Mouse (Mus musculus): ENCODE data around the gene Cntrl. TPM values are rescaled to one million over a fixed set of nuclear protein-coding genes. Genes with fewer than 3 reads are reported as not detected.

The Cntrl gene
- polyA plus RNA-seq, 1 experiment from 2014 or later: 16.3 TPM

GRCm38 (mm10) chr2:35072547-35072946 lies 36.7 kb upstream of the Cntrl start:
- 42% methylated on average over 2 of the region's 2 CpGs for WGBS
- Histone ChIP-seq H3K4me3 (replicated peaks; ENCODE audit: low read length) (no peak overlapping the region), H3K9me3 (ENCODE audit: control insufficient read depth, low read length) (no peaks in the 10 kb centered on the region), H3K4me2 (ENCODE audit: low read length) (no peak overlapping the region), H3K27me3 (replicated peaks; ENCODE audit: control insufficient read depth, insufficient read depth, low read length) (no peaks in the 10 kb centered on the region), H3K4me1 (replicated peaks; ENCODE audit: control insufficient read depth, insufficient read depth, low read length) (peaks cover 3% of the 10 kb centered on the region), H3K27ac (ENCODE audit: low read length) (no peak overlapping the region), H3K36me3 (ENCODE audit: control insufficient read depth, insufficient read depth) (no peaks in the 10 kb centered on the region), H3K9ac (replicated peaks; ENCODE audit: low read depth, low read length) (no peak overlapping the region)
- no peak for ATAC-seq

DNA sequence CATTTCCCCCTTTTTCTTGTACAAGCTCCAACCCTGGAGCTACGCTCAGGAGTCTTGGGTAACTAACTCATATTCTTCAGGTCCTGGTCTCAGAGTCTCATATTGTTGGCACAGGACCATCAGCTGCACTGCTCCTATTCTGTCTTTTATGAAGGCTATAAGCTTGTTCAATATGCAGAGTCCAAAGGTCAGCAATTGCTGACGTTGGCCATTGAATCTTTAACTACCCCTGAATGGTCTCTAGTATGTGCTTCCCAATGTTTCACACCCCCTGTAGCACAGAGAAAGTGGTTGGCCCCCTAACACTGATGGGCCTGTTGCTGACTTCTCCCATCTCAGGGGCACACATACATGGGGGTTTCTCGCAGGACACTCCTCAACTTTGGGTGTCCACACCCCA lies 35.0 kb upstream of the Cntrl start:
- no peaks in the 10 kb centered on the region for H3K27me3 ChIP-seq (replicated peaks; ENCODE audit: control insufficient read depth, insufficient read depth, low read length)
- no peak overlapping the region for H3K27ac ChIP-seq (ENCODE audit: low read length)
- H3K4me1 ChIP-seq (replicated peaks; ENCODE audit: control insufficient read depth, insufficient read depth, low read length): peaks cover 3% of the 10 kb centered on the region
- WGBS: 90% methylated on average over 3 of the region's 3 CpGs
- H3K9ac ChIP-seq (replicated peaks; ENCODE audit: low read depth, low read length): no peak overlapping the region
- no peak overlapping the region for H3K4me2 ChIP-seq (ENCODE audit: low read length)
- no peak for ATAC-seq
- no peak overlapping the region for H3K4me3 ChIP-seq (replicated peaks; ENCODE audit: low read length)
- no peaks in the 10 kb centered on the region for H3K9me3 ChIP-seq (ENCODE audit: control insufficient read depth, low read length)
- no peaks in the 10 kb centered on the region for H3K36me3 ChIP-seq (ENCODE audit: control insufficient read depth, insufficient read depth)

DNA sequence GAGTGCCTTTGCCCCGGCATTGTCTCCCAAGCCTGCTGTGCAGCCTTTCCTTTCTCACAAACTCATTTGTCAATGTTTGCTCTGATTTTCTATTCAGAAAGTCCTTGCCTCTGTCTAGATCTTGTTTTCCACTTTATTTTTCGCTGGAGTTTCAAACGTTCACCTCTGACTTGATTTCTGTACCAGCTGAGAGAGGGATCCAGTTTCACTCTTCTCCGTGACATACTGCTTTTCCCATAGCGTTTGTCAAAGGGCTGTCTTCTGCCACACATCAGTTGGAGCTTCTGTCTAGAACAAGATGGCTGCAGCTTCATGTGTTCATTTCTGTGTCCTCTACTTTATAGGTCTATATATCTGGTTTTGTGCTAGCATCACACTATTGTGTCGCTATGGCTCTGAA lies 30.1 kb upstream of the Cntrl start:
- H3K9ac ChIP-seq (replicated peaks; ENCODE audit: low read depth, low read length): no peak overlapping the region
- no peak overlapping the region for H3K4me3 ChIP-seq (replicated peaks; ENCODE audit: low read length)
- no peak for ATAC-seq
- H3K27me3 ChIP-seq (replicated peaks; ENCODE audit: control insufficient read depth, insufficient read depth, low read length): no peaks in the 10 kb centered on the region
- no peaks in the 10 kb centered on the region for H3K36me3 ChIP-seq (ENCODE audit: control insufficient read depth, insufficient read depth)
- 68% methylated on average over 6 of the region's 6 CpGs for WGBS
- no peak overlapping the region for H3K27ac ChIP-seq (ENCODE audit: low read length)
- H3K9me3 ChIP-seq (ENCODE audit: control insufficient read depth, low read length): no peaks in the 10 kb centered on the region
- no peak overlapping the region for H3K4me2 ChIP-seq (ENCODE audit: low read length)
- no peaks in the 10 kb centered on the region for H3K4me1 ChIP-seq (replicated peaks; ENCODE audit: control insufficient read depth, insufficient read depth, low read length)

DNA sequence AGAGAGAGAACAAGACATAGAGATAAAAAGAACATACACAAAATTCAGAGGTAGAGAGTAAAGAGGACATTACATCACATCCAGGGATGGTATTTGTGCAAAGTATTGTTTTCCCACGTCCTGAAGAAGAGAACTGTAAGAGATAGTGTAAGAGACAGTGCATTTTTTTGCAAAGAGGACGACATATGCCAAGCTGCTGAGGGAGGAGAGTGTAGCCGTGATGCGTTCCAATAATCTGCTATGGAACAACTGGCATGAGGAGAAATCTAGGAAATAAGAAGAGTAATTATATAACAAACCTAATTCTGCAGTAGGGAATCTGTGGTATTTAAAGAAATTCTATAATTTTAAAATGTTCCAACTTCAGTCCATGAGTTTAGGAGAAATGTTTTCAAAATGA lies 21.9 kb upstream of the Cntrl start:
- Histone ChIP-seq H3K27me3 (replicated peaks; ENCODE audit: control insufficient read depth, insufficient read depth, low read length) (no peaks in the 10 kb centered on the region), H3K9me3 (ENCODE audit: control insufficient read depth, low read length) (no peaks in the 10 kb centered on the region), H3K4me2 (ENCODE audit: low read length) (no peak overlapping the region), H3K9ac (replicated peaks; ENCODE audit: low read depth, low read length) (no peak overlapping the region), H3K36me3 (ENCODE audit: control insufficient read depth, insufficient read depth) (no peaks in the 10 kb centered on the region), H3K4me3 (replicated peaks; ENCODE audit: low read length) (no peak overlapping the region), H3K4me1 (replicated peaks; ENCODE audit: control insufficient read depth, insufficient read depth, low read length) (no peaks in the 10 kb centered on the region), H3K27ac (ENCODE audit: low read length) (no peak overlapping the region)
- no peak for ATAC-seq
- WGBS: 56% methylated on average over 4 of the region's 4 CpGs

GRCm38 (mm10) chr2:35100529-35100928 lies 8.8 kb upstream of the Cntrl start:
- no peak for ATAC-seq
- H3K27me3 ChIP-seq (replicated peaks; ENCODE audit: control insufficient read depth, insufficient read depth, low read length): no peaks in the 10 kb centered on the region
- 88% methylated on average over 6 of the region's 6 CpGs for WGBS
- no peak overlapping the region for H3K4me3 ChIP-seq (replicated peaks; ENCODE audit: low read length)
- H3K4me2 ChIP-seq (ENCODE audit: low read length): no peak overlapping the region
- no peak overlapping the region for H3K27ac ChIP-seq (ENCODE audit: low read length)
- H3K9ac ChIP-seq (replicated peaks; ENCODE audit: low read depth, low read length): no peak overlapping the region
- H3K9me3 ChIP-seq (ENCODE audit: control insufficient read depth, low read length): no peaks in the 10 kb centered on the region
- no peaks in the 10 kb centered on the region for H3K4me1 ChIP-seq (replicated peaks; ENCODE audit: control insufficient read depth, insufficient read depth, low read length)
- no peaks in the 10 kb centered on the region for H3K36me3 ChIP-seq (ENCODE audit: control insufficient read depth, insufficient read depth)

GRCm38 (mm10) chr2:35101443-35101842 lies 7.8 kb upstream of the Cntrl start, which contains the start of gene AI182371:
Gene AI182371 (minus strand): TSS chr2:35101543.
- ATAC-seq: no peak
- H3K9me3 ChIP-seq (ENCODE audit: control insufficient read depth, low read length): no peaks in the 10 kb centered on the region
- no peak within 1 kb of the TSS for H3K27ac ChIP-seq (ENCODE audit: low read length)
- 96% methylated on average over 3 of the region's 3 CpGs for WGBS
- no peak within 1 kb of the TSS for H3K9ac ChIP-seq (replicated peaks; ENCODE audit: low read depth, low read length)
- H3K4me2 ChIP-seq (ENCODE audit: low read length): no peak within 1 kb of the TSS
- H3K4me3 ChIP-seq (replicated peaks; ENCODE audit: low read length): no peak within 1 kb of the TSS
- no peaks in the 10 kb centered on the region for H3K4me1 ChIP-seq (replicated peaks; ENCODE audit: control insufficient read depth, insufficient read depth, low read length)
- H3K36me3 ChIP-seq (ENCODE audit: control insufficient read depth, insufficient read depth): no peaks in the 10 kb centered on the region
- no peaks in the 10 kb centered on the region for H3K27me3 ChIP-seq (replicated peaks; ENCODE audit: control insufficient read depth, insufficient read depth, low read length)

DNA sequence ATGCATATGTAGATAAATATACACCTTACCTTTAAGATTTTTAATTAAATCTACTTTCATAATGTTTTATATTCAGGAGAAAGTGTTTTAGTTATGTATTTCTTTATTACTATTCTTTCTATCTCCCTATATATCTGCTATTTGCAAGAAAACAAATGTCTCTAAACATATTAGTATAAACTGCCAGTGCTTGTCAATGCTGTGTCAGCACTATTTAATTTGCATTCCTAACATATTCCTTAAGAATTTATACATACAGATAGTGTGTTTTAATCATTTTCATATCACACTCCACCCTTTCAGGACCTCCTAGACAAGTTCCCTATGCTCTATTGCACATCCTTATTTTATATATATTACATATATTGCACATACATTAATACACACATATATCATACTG lies 6.5 kb upstream of the Cntrl start:
- Histone ChIP-seq H3K9ac (replicated peaks; ENCODE audit: low read depth, low read length) (no peak overlapping the region), H3K9me3 (ENCODE audit: control insufficient read depth, low read length) (no peaks in the 10 kb centered on the region), H3K27me3 (replicated peaks; ENCODE audit: control insufficient read depth, insufficient read depth, low read length) (no peaks in the 10 kb centered on the region), H3K4me3 (replicated peaks; ENCODE audit: low read length) (no peak overlapping the region), H3K4me2 (ENCODE audit: low read length) (no peak overlapping the region), H3K27ac (ENCODE audit: low read length) (no peak overlapping the region), H3K4me1 (replicated peaks; ENCODE audit: control insufficient read depth, insufficient read depth, low read length) (no peaks in the 10 kb centered on the region), H3K36me3 (ENCODE audit: control insufficient read depth, insufficient read depth) (no peaks in the 10 kb centered on the region)
- no peak for ATAC-seq

- 78% methylated on average over 5 of the region's 5 CpGs for WGBS
- H3K9me3 ChIP-seq (ENCODE audit: control insufficient read depth, low read length): no peaks in the 10 kb centered on the region
- no peak overlapping the region for H3K4me2 ChIP-seq (ENCODE audit: low read length)
- no peaks in the 10 kb centered on the region for H3K4me1 ChIP-seq (replicated peaks; ENCODE audit: control insufficient read depth, insufficient read depth, low read length)
- H3K4me3 ChIP-seq (replicated peaks; ENCODE audit: low read length): no peak overlapping the region
- no peak overlapping the region for H3K9ac ChIP-seq (replicated peaks; ENCODE audit: low read depth, low read length)
- H3K36me3 ChIP-seq (ENCODE audit: control insufficient read depth, insufficient read depth): no peaks in the 10 kb centered on the region
- no peak for ATAC-seq
- H3K27me3 ChIP-seq (replicated peaks; ENCODE audit: control insufficient read depth, insufficient read depth, low read length): no peaks in the 10 kb centered on the region
- no peak overlapping the region for H3K27ac ChIP-seq (ENCODE audit: low read length)
These were observed 5.7 kb upstream of the Cntrl start for GRCm38 (mm10) chr2:35103558-35103957.

- no peak overlapping the region for H3K27ac ChIP-seq (ENCODE audit: low read length)
- no peak overlapping the region for H3K9ac ChIP-seq (replicated peaks; ENCODE audit: low read depth, low read length)
- no peaks in the 10 kb centered on the region for H3K36me3 ChIP-seq (ENCODE audit: control insufficient read depth, insufficient read depth)
- H3K4me1 ChIP-seq (replicated peaks; ENCODE audit: control insufficient read depth, insufficient read depth, low read length): peaks cover 3% of the 10 kb centered on the region; the same call in 1 of the 2 replicates
- no peak overlapping the region for H3K4me3 ChIP-seq (replicated peaks; ENCODE audit: low read length)
- WGBS: 69% methylated on average over 3 of the region's 3 CpGs
- ATAC-seq: no peak
- no peaks in the 10 kb centered on the region for H3K27me3 ChIP-seq (replicated peaks; ENCODE audit: control insufficient read depth, insufficient read depth, low read length)
- H3K4me2 ChIP-seq (ENCODE audit: low read length): no peak overlapping the region
- no peaks in the 10 kb centered on the region for H3K9me3 ChIP-seq (ENCODE audit: control insufficient read depth, low read length)
These were observed 4.4 kb upstream of the Cntrl start for GRCm38 (mm10) chr2:35104843-35105242.

GRCm38 (mm10) chr2:35107984-35108635 lies 1.2 kb upstream of the Cntrl start:
- no peak for ATAC-seq
- WGBS: 46% methylated on average over 5 of the region's 5 CpGs
- no peaks in the 10 kb centered on the region for H3K9me3 ChIP-seq (ENCODE audit: control insufficient read depth, low read length)
- H3K4me3 ChIP-seq (replicated peaks; ENCODE audit: low read length): no peak overlapping the region
- H3K9ac ChIP-seq (replicated peaks; ENCODE audit: low read depth, low read length): no peak overlapping the region
- no peaks in the 10 kb centered on the region for H3K36me3 ChIP-seq (ENCODE audit: control insufficient read depth, insufficient read depth)
- no peaks in the 10 kb centered on the region for H3K27me3 ChIP-seq (replicated peaks; ENCODE audit: control insufficient read depth, insufficient read depth, low read length)
- no peak overlapping the region for H3K4me2 ChIP-seq (ENCODE audit: low read length)
- peaks cover 10% of the 10 kb centered on the region; the same call in 1 of the 2 replicates for H3K4me1 ChIP-seq (replicated peaks; ENCODE audit: control insufficient read depth, insufficient read depth, low read length)
- no peak overlapping the region for H3K27ac ChIP-seq (ENCODE audit: low read length)

All from forebrain, embryonic 16.5 days (tissue).